ENCODE assay signal across 8 mouse cellular contexts in the genomic region with DNA sequence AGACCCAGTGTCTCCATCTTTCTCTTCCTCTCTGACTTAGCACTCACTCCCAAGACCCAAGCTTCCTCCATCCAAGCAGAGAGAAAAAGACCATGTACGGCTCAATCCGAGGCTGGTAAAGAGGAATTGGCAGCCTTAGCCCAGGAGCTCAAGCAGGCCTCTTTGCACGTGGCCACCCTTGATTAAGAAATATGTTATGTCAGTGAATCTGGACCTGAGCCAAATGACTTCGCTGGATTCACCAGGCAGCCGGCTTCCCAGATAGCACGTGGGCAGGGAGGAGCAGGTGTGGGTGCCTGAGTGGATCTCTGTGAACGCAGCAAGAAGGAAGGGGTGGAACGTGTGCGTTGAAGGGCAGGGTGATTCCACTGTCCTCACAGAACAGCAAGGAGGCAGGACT. TPM values are rescaled to one million over a fixed set of nuclear protein-coding genes. Genes with fewer than 3 reads are reported as not detected.
DNase-seq lines count a peak whose midpoint lies in the region; ATAC-seq and TF ChIP-seq lines count a peak whose summit lies in the region.

No protein-coding gene starts in this region.

- no peak overlapping the region for H3K9ac ChIP-seq in kidney, embryonic 14.5 days (ENCODE audit: low read depth, low read length)
- H3K9ac ChIP-seq in intestine, embryonic 14.5 days (ENCODE audit: low read length), result no peak overlapping the region

- ATAC-seq in kidney, embryonic 14.5 days (ENCODE audit: low FRiP score, low TSS enrichment), result no peak
- peak; percentile 58; the same call in 1 of the 2 replicates for ATAC-seq in intestine, embryonic 14.5 days (replicated peaks; ENCODE audit: low FRiP score, low TSS enrichment, low read depth)
- peak; percentile 71 for ATAC-seq in megakaryocyte-erythroid progenitor cell, adult 5-6 weeks (replicated peaks; ENCODE audit: low FRiP score, low TSS enrichment, poor library complexity, severe bottlenecking)

- no peak for TF ChIP-seq POLR2A in thymus, adult 2 months (IDR thresholded peaks at IDR 0.05; ENCODE audit: control insufficient read depth, extremely low read depth, insufficient read depth, low read length, poor library complexity)

- H3K27ac ChIP-seq in kidney, embryonic 14.5 days (ENCODE audit: low read depth, low read length), result no peak overlapping the region
- no peak overlapping the region for H3K27ac ChIP-seq in intestine, embryonic 14.5 days (ENCODE audit: low read depth)
- no peak overlapping the region for H3K27ac ChIP-seq in thymus, adult 2 months (ENCODE audit: control insufficient read depth, insufficient read depth, low read length)

- H3K4me3 ChIP-seq in kidney, embryonic 14.5 days (ENCODE audit: low read length), result no peak overlapping the region
- no peak overlapping the region for H3K4me3 ChIP-seq in intestine, embryonic 14.5 days (ENCODE audit: low read depth, low read length)
- no peak overlapping the region for H3K4me3 ChIP-seq in thymus, adult 2 months (ENCODE audit: control insufficient read depth, insufficient read depth, low read length)

- WGBS in kidney, embryonic 14.5 days, result 43% methylated on average over 9 of the region's 9 CpGs
- WGBS in intestine, embryonic 14.5 days, result 14% methylated on average over 9 of the region's 9 CpGs
- 23% methylated on average over 9 of the region's 9 CpGs for WGBS in thymus, adult 2 months

- no peaks in the 10 kb centered on the region for H3K27me3 ChIP-seq in kidney, embryonic 14.5 days (ENCODE audit: control insufficient read depth, insufficient read depth, low read length)
- H3K27me3 ChIP-seq in intestine, embryonic 14.5 days (replicated peaks; ENCODE audit: control insufficient read depth, insufficient read depth, low read length), result no peaks in the 10 kb centered on the region
- no peaks in the 10 kb centered on the region for H3K27me3 ChIP-seq in thymus, adult 2 months (ENCODE audit: control insufficient read depth, insufficient read depth, low read length)

- TF ChIP-seq CTCF in thymus, adult 2 months (IDR thresholded peaks at IDR 0.05; ENCODE audit: borderline replicate concordance, control insufficient read depth, extremely low read depth, insufficient read depth, low read length, poor library complexity), result no peak

- no peak overlapping the region for H3K4me2 ChIP-seq in kidney, embryonic 14.5 days (replicated peaks; ENCODE audit: low read depth, low read length)
- H3K4me2 ChIP-seq in intestine, embryonic 14.5 days (ENCODE audit: low read length), result no peak overlapping the region

- no peaks in the 10 kb centered on the region for H3K36me3 ChIP-seq in kidney, embryonic 14.5 days (ENCODE audit: control insufficient read depth, insufficient read depth, low read length)
- H3K36me3 ChIP-seq in intestine, embryonic 14.5 days (ENCODE audit: control insufficient read depth, insufficient read depth, low read length), result no peaks in the 10 kb centered on the region
- no peaks in the 10 kb centered on the region for H3K36me3 ChIP-seq in thymus, adult 2 months (ENCODE audit: control insufficient read depth, insufficient read depth, low read length)

- no peaks in the 10 kb centered on the region for H3K9me3 ChIP-seq in kidney, embryonic 14.5 days (ENCODE audit: control insufficient read depth, low read length)
- no peaks in the 10 kb centered on the region for H3K9me3 ChIP-seq in intestine, embryonic 14.5 days (ENCODE audit: control insufficient read depth, low read length)

- peak; percentile 5 for DNase-seq in kidney, adult 11 months
- DNase-seq in R1 (ENCODE audit: low read depth, low spot score), result peak; percentile 35
- DNase-seq in cerebellum, adult 9-11 months, result peak; percentile 18
- DNase-seq in intestine, embryonic 14.5 days (ENCODE audit: low spot score), result peak; percentile 59
- DNase-seq in thymus, adult 2 months, result no peak
- no peak for DNase-seq in ovary, postnatal 36 days (ENCODE audit: low spot score)

- H3K4me1 ChIP-seq in kidney, embryonic 14.5 days (ENCODE audit: control insufficient read depth, insufficient read depth, low read length), result no peaks in the 10 kb centered on the region
- peaks cover 6% of the 10 kb centered on the region; the same call in 1 of the 2 replicates for H3K4me1 ChIP-seq in intestine, embryonic 14.5 days (replicated peaks; ENCODE audit: control insufficient read depth, insufficient read depth, low read length)
- H3K4me1 ChIP-seq in thymus, adult 2 months (replicated peaks; ENCODE audit: control insufficient read depth, insufficient read depth, low read length), result peaks cover 4% of the 10 kb centered on the region; the same call in 1 of the 2 replicates

RNA-seq across cellular contexts. Expression of gene Akap12, which starts 33.1 kb away (rescaled TPM):
- 49.1 and 70.7 TPM in 2 replicates for polyA plus RNA-seq in kidney, embryonic 14.5 days (2014; fragmentation: Nextera tagmentation; extraction: Ambion mirVana)
- polyA plus RNA-seq in intestine, embryonic 14.5 days (2014; fragmentation: Nextera tagmentation; extraction: Ambion mirVana), result 50.9 and 55.2 TPM in 2 replicates
- 3.9 TPM in 1 of 2 replicates, not detected in the other for total RNA-seq in megakaryocyte-erythroid progenitor cell, adult 5-6 weeks (2014; fragmentation: Nextera tagmentation)
- total RNA-seq in megakaryocyte-erythroid progenitor cell, adult 5-6 weeks (2017), result 0.09 TPM in 1 of 2 replicates, not detected in the other
- polyA plus RNA-seq in thymus, adult 2 months (2012; rRNA removed), result 7.1 and 7.3 TPM in 2 replicates

Comparison
In these comparisons a context has a peak if more than half of its experiments do, and no peak if none do; other contexts are left out.
1. DNase-seq: peak in kidney, adult 11 months (single experiment), R1 (single experiment), cerebellum, adult 9-11 months (single experiment) and intestine, embryonic 14.5 days (single experiment); none in thymus, adult 2 months (single experiment) and ovary, postnatal 36 days (single experiment).